Mouse (Mus musculus) limb, embryonic 11.5 days (tissue): Measurements from ENCODE around the gene Tmbim1. TPM values are rescaled to one million over a fixed set of nuclear protein-coding genes. Genes with fewer than 3 reads are reported as not detected.
"Not testable (repeated sequence)": the region's sequence is repeated elsewhere in the genome, so short reads cannot be mapped to it uniquely, and the experiment has no call there.

Experiments
- ATAC-seq: fragments of 200-750 bp; cut with Nextera tagmentation; 2 replicates; pipeline ENCODE4 v1.8.0; 2017; ENCODE audit warnings: low read depth; ENCODE audit not compliant: insufficient number of reproducible peaks, low FRiP score, low TSS enrichment
- DNase-seq: peaks from one replicate; pipeline ENCODE4 v3.0.0-alpha.2; 2015; ENCODE audit warnings: low spot score
- H3K27ac ChIP-seq: fragments of 300-500 bp; sonication (generic); replicated peaks from 2 replicates; pipeline ENCODE4 v1.5.1; 2014; ENCODE audit warnings: low read depth, mild to moderate bottlenecking, low read length
- H3K27me3 ChIP-seq: fragments of 300-500 bp; sonication (generic); 2 replicates; pipeline ENCODE4 v1.6.1; 2014; ENCODE audit warnings: mild to moderate bottlenecking, low read length, mixed read lengths; ENCODE audit not compliant: control insufficient read depth, insufficient read depth
- H3K36me3 ChIP-seq: fragments of 300-500 bp; sonication (generic); 2 replicates; pipeline ENCODE4 v1.6.1; 2014; ENCODE audit warnings: mild to moderate bottlenecking, low read length, moderate library complexity, mixed read lengths; ENCODE audit not compliant: control insufficient read depth, insufficient read depth
- H3K4me1 ChIP-seq: fragments of 300-500 bp; sonication (generic); 2 replicates; pipeline ENCODE4 v1.6.1; 2014; ENCODE audit warnings: low read length, mixed read lengths; ENCODE audit not compliant: control insufficient read depth, insufficient read depth
- H3K4me2 ChIP-seq: fragments of 300-500 bp; sonication (generic); 2 replicates; pipeline ENCODE4 v1.6.1; 2014; ENCODE audit warnings: low read depth, mild to moderate bottlenecking, moderate library complexity; ENCODE audit not compliant: severe bottlenecking
- H3K4me3 ChIP-seq: fragments of 300-500 bp; sonication (generic); 2 replicates; pipeline ENCODE4 v1.5.1; 2014; ENCODE audit warnings: low read depth, low read length
- H3K9ac ChIP-seq: fragments of 300-500 bp; sonication (generic); 2 replicates; pipeline ENCODE4 v1.6.1; 2014; ENCODE audit warnings: mild to moderate bottlenecking, low read length
- H3K9me3 ChIP-seq: fragments of 300-500 bp; sonication (generic); 2 replicates; pipeline ENCODE4 v1.6.1; 2016; ENCODE audit warnings: low read length; ENCODE audit not compliant: control insufficient read depth
- WGBS: fragments of 180-500 bp; shearing (Covaris S2); extraction: QIAGEN DNeasy Blood & Tissue Kit; methylation state at CpG from one replicate; pipeline ENCODE4 v1.1.7; 2014; 5-methylcytosine and 5-hydroxymethylcytosine counted together
- polyA plus RNA-seq: library from polyadenylated mRNA; unstranded; fragments of >200 nt; fragmentation: Nextera tagmentation; extraction: Ambion mirVana; gene quantifications from 2 replicates; pipeline ENCODE4 v1.2.1, GENCODE M21; 2014

Gene Tmbim1
- polyA plus RNA-seq, 1 experiment from 2014 or later: 10.5 TPM

- no peak overlapping the region for H3K4me3 ChIP-seq
- H3K36me3 ChIP-seq: peaks cover 6% of the 10 kb centered on the region
- no peaks in the 10 kb centered on the region for H3K9me3 ChIP-seq
- H3K4me2 ChIP-seq: no peak overlapping the region
- H3K4me1 ChIP-seq: peaks cover 12% of the 10 kb centered on the region
- H3K9ac ChIP-seq: no peak overlapping the region
- no peaks in the 10 kb centered on the region for H3K27me3 ChIP-seq
- ATAC-seq: no peak
- WGBS: 85% methylated on average over 4 of the region's 4 CpGs
- H3K27ac ChIP-seq: no peak overlapping the region
- no peak for DNase-seq
Measured at GRCm38 (mm10) chr1:74288327-74288726, 17.1 kb downstream of the Tmbim1 start.

GRCm38 (mm10) chr1:74286869-74287607 is 18.4 kb downstream of the Tmbim1 start:
- not testable (repeated sequence) for H3K4me3 ChIP-seq, H3K27me3 ChIP-seq, H3K9ac ChIP-seq, H3K4me2 ChIP-seq, DNase-seq, ATAC-seq, H3K9me3 ChIP-seq, H3K27ac ChIP-seq
- Histone ChIP-seq H3K4me1 (peaks cover 12% of the 10 kb centered on the region), H3K36me3 (peaks cover 17% of the 10 kb centered on the region)
- 59% methylated on average over 15 of the region's 17 CpGs for WGBS

- Histone ChIP-seq H3K4me2 (peak overlapping the region; percentile 74), H3K9me3 (no peaks in the 10 kb centered on the region), H3K9ac (peak overlapping the region; percentile 68), H3K36me3 (peaks cover 20% of the 10 kb centered on the region), H3K27me3 (no peaks in the 10 kb centered on the region), H3K4me3 (peak overlapping the region; percentile 67), H3K4me1 (peaks cover 12% of the 10 kb centered on the region), H3K27ac (no peak overlapping the region)
- DNase-seq (no peak), ATAC-seq (no peak)
- WGBS: 5% methylated on average over 23 of the region's 23 CpGs
Measured at GRCm38 (mm10) chr1:74285212-74286010, 20.0 kb downstream of the Tmbim1 start.

- peak; percentile 97 for ATAC-seq
- peak within 1 kb of the TSS; percentile 68 for H3K9ac ChIP-seq
- DNase-seq: peak; percentile 100
- H3K27ac ChIP-seq: no peak within 1 kb of the TSS
- peaks cover 12% of the 10 kb centered on the region for H3K4me1 ChIP-seq
- no peaks in the 10 kb centered on the region for H3K27me3 ChIP-seq
- peaks cover 27% of the 10 kb centered on the region for H3K36me3 ChIP-seq
- H3K4me3 ChIP-seq: peak within 1 kb of the TSS; percentile 67
- whole genome bisulfite sequencing: under 1% methylated on average over 54 of the region's 56 CpGs
- peak within 1 kb of the TSS; percentile 80 for H3K4me2 ChIP-seq
- H3K9me3 ChIP-seq: no peaks in the 10 kb centered on the region
Measured at GRCm38 (mm10) chr1:74284543-74285160, 20.8 kb downstream of the Tmbim1 start, which contains the start of the genes Aamp and Pnkd. Gene Aamp (minus strand): TSS chr1:74284738. Gene Pnkd (plus strand): TSS chr1:74284930.

- peak overlapping the region; percentile 67 for H3K4me3 ChIP-seq
- 11% methylated on average over 15 of the region's 15 CpGs for WGBS
- peaks cover 12% of the 10 kb centered on the region for H3K4me1 ChIP-seq
- H3K9me3 ChIP-seq: no peaks in the 10 kb centered on the region
- peaks cover 28% of the 10 kb centered on the region for H3K36me3 ChIP-seq
- no peak overlapping the region for H3K27ac ChIP-seq
- peak overlapping the region; percentile 49 for H3K9ac ChIP-seq
- no peaks in the 10 kb centered on the region for H3K27me3 ChIP-seq
- peak overlapping the region; percentile 80 for H3K4me2 ChIP-seq
- DNase-seq (no peak), ATAC-seq (peak; percentile 24)
Measured at GRCm38 (mm10) chr1:74283686-74284463, 21.5 kb downstream of the Tmbim1 start.

GRCm38 (mm10) chr1:74282896-74283625 is 22.4 kb downstream of the Tmbim1 start:
- H3K4me3 ChIP-seq: no peak overlapping the region; the same call in 1 of the 2 replicates
- H3K4me1 ChIP-seq: peaks cover 12% of the 10 kb centered on the region
- peaks cover 24% of the 10 kb centered on the region for H3K36me3 ChIP-seq
- no peak for ATAC-seq
- H3K9me3 ChIP-seq: no peaks in the 10 kb centered on the region
- DNase-seq: no peak
- 91% methylated on average over 10 of the region's 10 CpGs for WGBS
- H3K27ac ChIP-seq: no peak overlapping the region
- no peak overlapping the region for H3K9ac ChIP-seq
- H3K4me2 ChIP-seq: no peak overlapping the region
- no peaks in the 10 kb centered on the region for H3K27me3 ChIP-seq

- H3K36me3 ChIP-seq: peaks cover 24% of the 10 kb centered on the region
- H3K9ac ChIP-seq: no peak overlapping the region
Measured at GRCm38 (mm10) chr1:74281886-74282285, 23.5 kb downstream of the Tmbim1 start.

More at GRCm38 (mm10) chr1:74281886-74282285, 23.5 kb downstream of the Tmbim1 start:
- no peaks in the 10 kb centered on the region for H3K9me3 ChIP-seq
- DNase-seq: no peak
- H3K27ac ChIP-seq: no peak overlapping the region
- H3K27me3 ChIP-seq: no peaks in the 10 kb centered on the region
- ATAC-seq: no peak
- H3K4me2 ChIP-seq: no peak overlapping the region
- 95% methylated on average over 8 of the region's 8 CpGs for WGBS
- H3K4me3 ChIP-seq: no peak overlapping the region
- peaks cover 12% of the 10 kb centered on the region for H3K4me1 ChIP-seq
